Mouse (Mus musculus): ENCODE results near the gene Gm21863. TPM values are rescaled to one million over a fixed set of nuclear protein-coding genes. Genes with fewer than 3 reads are reported as not detected.
"Not testable (repeated sequence)": the region's sequence is repeated elsewhere in the genome, so short reads cannot be mapped to it uniquely, and the experiment has no call there.

Gm21863 gene
- polyA plus RNA-seq (2017; shearing (Covaris generic)), result not detected

DNA sequence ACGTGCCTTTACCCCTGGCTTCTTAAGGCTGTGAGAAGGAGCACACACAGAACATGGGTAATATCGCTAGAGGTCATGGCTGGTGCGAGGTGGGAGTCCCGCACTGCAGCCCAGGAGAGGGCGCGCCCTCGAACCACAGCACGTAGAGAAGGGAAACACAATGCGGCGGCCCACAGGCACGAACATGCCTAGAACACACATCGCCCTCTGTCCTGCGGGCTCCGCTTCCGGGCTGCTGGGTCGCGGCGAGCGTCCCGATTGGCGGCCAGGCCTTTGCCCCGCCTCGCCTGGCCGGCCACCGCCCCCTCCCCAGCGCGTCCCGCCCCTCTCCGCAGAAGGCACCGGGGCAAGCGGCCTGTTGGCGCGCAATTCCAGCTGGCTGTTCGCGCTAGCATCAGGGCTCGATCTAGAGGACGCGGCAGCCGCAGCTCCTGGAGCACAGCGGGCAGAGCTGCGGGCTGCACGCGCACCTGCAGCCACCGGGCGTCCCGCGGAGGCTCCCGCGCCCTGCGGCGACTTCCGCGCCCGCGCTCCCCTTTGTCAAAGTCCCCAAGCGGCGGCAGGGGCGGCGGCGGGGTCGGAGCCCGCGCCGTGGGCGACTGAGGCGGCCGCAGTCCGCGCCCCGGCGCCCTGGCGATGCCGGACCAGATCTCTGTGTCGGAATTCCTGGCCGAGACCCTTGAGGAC is at the start of gene Gm21863:
Gm21863 (plus strand) TSS at position 637 of the 687 bp plus-strand sequence.
- ATAC-seq, result peak; percentile 46

DNA sequence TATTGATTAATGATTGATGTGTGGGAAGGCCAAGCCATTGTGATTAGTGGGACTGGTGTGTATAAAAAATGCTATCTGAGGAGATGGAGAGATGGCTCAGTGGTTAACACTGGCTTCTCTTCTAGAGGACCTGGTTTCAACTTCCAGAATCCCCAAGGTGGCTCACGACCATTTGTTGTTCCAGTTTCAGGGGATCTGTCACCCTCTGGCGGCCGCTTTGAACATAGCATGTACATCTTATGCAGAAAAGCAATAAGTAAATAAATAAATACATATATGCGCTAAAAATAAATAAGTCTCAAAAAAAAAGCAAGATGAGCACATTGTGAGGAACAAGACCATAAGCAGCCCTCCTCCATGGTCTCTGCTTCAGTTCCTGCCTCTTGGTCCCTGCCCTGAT is 26.3 kb upstream of the Gm21863 start:
- ATAC-seq, result not testable (repeated sequence)
